8 mouse cellular contexts compared by ENCODE assay signal in genomic region chr6:94648496-94648895, GRCm38 (mm10). TPM values are rescaled to one million over a fixed set of nuclear protein-coding genes. Genes with fewer than 3 reads are reported as not detected.
A peak's percentile ranks its signal among the peaks of the same experiment; 100 is the strongest.
DNase-seq lines count a peak whose midpoint lies in the region; ATAC-seq and TF ChIP-seq lines count a peak whose summit lies in the region.
"Had no signal": no experiment of that assay in that cellular context is flagged by ENCODE, and none has a peak within 500 bp of the region (broad histone marks: within the 10 kb centered on the region; RNA-seq: fewer than 3 reads in every experiment).

No protein-coding gene starts in this region.

- H3K4me1 ChIP-seq in liver, embryonic 15.5 days (replicated peaks) = peaks cover 16% of the 10 kb centered on the region; the same call in 1 of the 2 replicates
- peaks cover 11% of the 10 kb centered on the region; the same call in 1 of the 2 replicates for H3K4me1 ChIP-seq in liver, embryonic 12.5 days
- peaks cover 24% of the 10 kb centered on the region for H3K4me1 ChIP-seq in forebrain, embryonic 11.5 days (replicated peaks; ENCODE audit: control insufficient read depth, insufficient read depth, low read length)
- H3K4me1 ChIP-seq in intestine, postnatal 0 days (replicated peaks; ENCODE audit: control insufficient read depth, insufficient read depth, low read length) = peaks cover 26% of the 10 kb centered on the region
- peaks cover 55% of the 10 kb centered on the region for H3K4me1 ChIP-seq in neural tube, embryonic 15.5 days

- H3K9me3 ChIP-seq in liver, embryonic 15.5 days (replicated peaks) = no peaks in the 10 kb centered on the region
- H3K9me3 ChIP-seq in liver, embryonic 12.5 days (replicated peaks) = no peaks in the 10 kb centered on the region
- H3K9me3 ChIP-seq in forebrain, embryonic 11.5 days (ENCODE audit: control insufficient read depth, low read length) = no peaks in the 10 kb centered on the region
- H3K9me3 ChIP-seq in intestine, postnatal 0 days (ENCODE audit: control insufficient read depth) = no peaks in the 10 kb centered on the region
- H3K9me3 ChIP-seq in neural tube, embryonic 15.5 days (replicated peaks) = no peaks in the 10 kb centered on the region

- H3K4me2 ChIP-seq in liver, embryonic 15.5 days = peak overlapping the region; percentile 10; the same call in 1 of the 2 replicates
- no peak overlapping the region for H3K4me2 ChIP-seq in liver, embryonic 12.5 days
- no peak overlapping the region for H3K4me2 ChIP-seq in forebrain, embryonic 11.5 days (ENCODE audit: low read depth, low read length, severe bottlenecking)
- H3K4me2 ChIP-seq in intestine, postnatal 0 days (replicated peaks; ENCODE audit: low read depth) = no peak overlapping the region
- H3K4me2 ChIP-seq in neural tube, embryonic 15.5 days = no peak overlapping the region

- DNase-seq in forebrain, embryonic 11.5 days (ENCODE audit: low spot score) = no peak
- DNase-seq in testis, postnatal 10 days (ENCODE audit: low spot score) = no peak
- DNase-seq in natural killer cell, adult 2 months (ENCODE audit: low spot score in 2 of 2) = no peak
- DNase-seq: right cerebral cortex, postnatal 4 days had no signal

- H3K4me3 ChIP-seq in liver, embryonic 15.5 days (replicated peaks) = no peak overlapping the region
- no peak overlapping the region for H3K4me3 ChIP-seq in liver, embryonic 12.5 days
- H3K4me3 ChIP-seq in forebrain, embryonic 11.5 days (ENCODE audit: low read depth, low read length) = no peak overlapping the region
- no peak overlapping the region for H3K4me3 ChIP-seq in intestine, postnatal 0 days (ENCODE audit: low read depth, low read length)
- H3K4me3 ChIP-seq in neural tube, embryonic 15.5 days (replicated peaks) = no peak overlapping the region

- H3K27ac ChIP-seq in liver, embryonic 15.5 days (replicated peaks) = peak overlapping the region; percentile 56; the same call in 1 of the 2 replicates
- no peak overlapping the region for H3K27ac ChIP-seq in liver, embryonic 12.5 days
- peak overlapping the region; percentile 42; the same call in 1 of the 2 replicates for H3K27ac ChIP-seq in forebrain, embryonic 11.5 days (ENCODE audit: low read depth, low read length)
- peak overlapping the region; percentile 35; the same call in 1 of the 2 replicates for H3K27ac ChIP-seq in intestine, postnatal 0 days (ENCODE audit: low read depth, low read length)
- H3K27ac ChIP-seq in neural tube, embryonic 15.5 days (replicated peaks) = peak overlapping the region; percentile 77

- H3K27me3 ChIP-seq in liver, embryonic 15.5 days = no peaks in the 10 kb centered on the region
- peaks cover 21% of the 10 kb centered on the region; the same call in 1 of the 2 replicates for H3K27me3 ChIP-seq in liver, embryonic 12.5 days (replicated peaks)
- H3K27me3 ChIP-seq in forebrain, embryonic 11.5 days (ENCODE audit: control insufficient read depth, insufficient read depth, low read length) = no peaks in the 10 kb centered on the region
- H3K27me3 ChIP-seq in intestine, postnatal 0 days (replicated peaks; ENCODE audit: control insufficient read depth, insufficient read depth, low read length) = no peaks in the 10 kb centered on the region
- H3K27me3 ChIP-seq in neural tube, embryonic 15.5 days (replicated peaks) = no peaks in the 10 kb centered on the region; the same call in 1 of the 2 replicates

- ATAC-seq in liver, embryonic 15.5 days (ENCODE audit: insufficient read depth) = peak; percentile 32
- ATAC-seq in liver, embryonic 12.5 days = no peak
- no peak for ATAC-seq in forebrain, embryonic 11.5 days (replicated peaks; ENCODE audit: low FRiP score)
- 0 out of 2 replicates have a peak, but pooled peaks have one; percentile 28 for ATAC-seq in intestine, postnatal 0 days
- 0 out of 2 replicates have a peak, but pooled peaks have one; percentile 4 for ATAC-seq in neural tube, embryonic 15.5 days (ENCODE audit: low FRiP score)

- no peak overlapping the region for H3K9ac ChIP-seq in liver, embryonic 15.5 days
- H3K9ac ChIP-seq in liver, embryonic 12.5 days = no peak overlapping the region
- no peak overlapping the region for H3K9ac ChIP-seq in forebrain, embryonic 11.5 days (ENCODE audit: low read length)
- H3K9ac ChIP-seq in intestine, postnatal 0 days (ENCODE audit: low read depth, low read length) = no peak overlapping the region
- H3K9ac ChIP-seq in neural tube, embryonic 15.5 days (replicated peaks) = no peak overlapping the region

- TF ChIP-seq CTCF in intestine, postnatal 0 days (IDR thresholded peaks at IDR 0.05; ENCODE audit: low read depth) = no peak

- 40% methylated on average over 4 of the region's 4 CpGs for WGBS in liver, embryonic 15.5 days (ENCODE audit: insufficient replicate concordance)
- 46% methylated on average over 4 of the region's 4 CpGs for WGBS in liver, embryonic 12.5 days (ENCODE audit: insufficient replicate concordance)
- 39% methylated on average over 4 of the region's 4 CpGs for WGBS in forebrain, embryonic 11.5 days
- WGBS in intestine, postnatal 0 days = 21% methylated on average over 4 of the region's 4 CpGs
- 39% methylated on average over 4 of the region's 4 CpGs for WGBS in neural tube, embryonic 15.5 days

- H3K36me3 ChIP-seq in liver, embryonic 15.5 days (replicated peaks) = no peaks in the 10 kb centered on the region
- no peaks in the 10 kb centered on the region for H3K36me3 ChIP-seq in liver, embryonic 12.5 days
- no peaks in the 10 kb centered on the region for H3K36me3 ChIP-seq in forebrain, embryonic 11.5 days (ENCODE audit: control insufficient read depth, insufficient read depth, low read length)
- H3K36me3 ChIP-seq in intestine, postnatal 0 days (ENCODE audit: control insufficient read depth, insufficient read depth) = peaks cover 6% of the 10 kb centered on the region; the same call in 1 of the 2 replicates
- H3K36me3 ChIP-seq in neural tube, embryonic 15.5 days = no peaks in the 10 kb centered on the region

RNA-seq across cellular contexts. Expression of gene Lrig1, which starts 51.5 kb away (rescaled TPM):
- polyA plus RNA-seq in liver, embryonic 15.5 days (2015; fragmentation: Nextera tagmentation; extraction: Ambion mirVana) = 2.7 and 4.5 TPM in 2 replicates
- 2.4 and 2.8 TPM in 2 replicates for polyA plus RNA-seq in liver, embryonic 12.5 days (2016; fragmentation: Nextera tagmentation; extraction: Ambion mirVana)
- polyA plus RNA-seq in forebrain, embryonic 11.5 days (2014; fragmentation: Nextera tagmentation; extraction: Ambion mirVana) = 21.7 and 25.2 TPM in 2 replicates
- 13.3 and 13.4 TPM in 2 replicates for polyA plus RNA-seq in intestine, postnatal 0 days (2015; fragmentation: Nextera tagmentation; extraction: Ambion mirVana)
- polyA plus RNA-seq in neural tube, embryonic 15.5 days (2015; fragmentation: Nextera tagmentation; extraction: Ambion mirVana) = 14.5 and 15.0 TPM in 2 replicates

Comparison
In these comparisons a context has a peak if more than half of its experiments do, and no peak if none do; other contexts are left out.
1. ATAC-seq: peak in liver, embryonic 15.5 days (single experiment), intestine, postnatal 0 days (single experiment) and neural tube, embryonic 15.5 days (single experiment); none in liver, embryonic 12.5 days (single experiment) and forebrain, embryonic 11.5 days (single experiment).